Mouse (Mus musculus) right cerebral cortex, postnatal 4 days (tissue): ENCODE data around the gene Krtap5-5.
"Not testable (repeated sequence)": the region's sequence is repeated elsewhere in the genome, so short reads cannot be mapped to it uniquely, and the experiment has no call there.

Experiments
- DNase-seq: peaks from one replicate; pipeline ENCODE4 v3.0.0-alpha.2; 2022

Krtap5-5 gene

DNA sequence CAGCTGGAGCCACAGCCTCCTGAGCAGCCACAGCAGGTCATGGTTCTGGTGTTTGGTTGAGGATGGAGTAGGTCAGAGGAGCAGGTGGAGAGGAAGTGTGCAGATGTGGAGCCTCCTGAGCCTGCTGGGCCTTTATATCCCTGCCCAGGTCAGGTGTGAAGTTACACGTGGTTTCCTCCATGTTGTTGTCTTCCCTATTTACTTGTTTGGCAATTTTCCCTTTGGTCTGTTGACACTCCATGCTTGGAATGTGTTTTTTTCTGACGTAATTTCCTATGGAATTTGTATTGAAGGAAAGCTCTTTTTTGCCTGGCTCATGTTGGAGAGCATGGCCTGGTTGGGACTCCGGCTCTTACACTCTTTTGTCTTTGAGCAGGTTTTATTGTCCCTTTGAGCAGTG, at the start of gene Krtap5-5:
Gene Krtap5-5, minus strand, starts transcription at position 101 of the 400 bp plus-strand sequence.
- DNase-seq = not testable (repeated sequence)

DNA sequence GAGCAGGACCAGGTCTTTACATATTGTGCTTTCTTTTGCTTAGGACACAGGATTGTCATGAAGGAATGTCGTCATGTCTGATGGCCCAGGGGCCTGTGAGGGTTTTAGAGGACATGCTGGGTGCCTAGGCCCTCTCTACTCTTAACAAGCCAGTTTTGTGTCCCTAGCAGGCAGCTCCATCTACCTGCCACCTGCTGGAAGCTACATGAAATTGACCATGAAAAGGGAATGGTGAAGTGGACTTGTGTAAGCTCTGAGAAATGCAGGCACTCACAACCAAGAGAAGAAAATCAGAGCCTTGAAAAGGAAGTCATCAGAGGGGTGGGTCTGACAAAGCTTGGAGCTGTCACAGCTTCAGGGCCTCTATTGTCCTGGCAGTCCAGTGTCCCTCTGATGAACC, 49.5 kb upstream of the Krtap5-5 start:
- not testable (repeated sequence) for DNase-seq

DNA sequence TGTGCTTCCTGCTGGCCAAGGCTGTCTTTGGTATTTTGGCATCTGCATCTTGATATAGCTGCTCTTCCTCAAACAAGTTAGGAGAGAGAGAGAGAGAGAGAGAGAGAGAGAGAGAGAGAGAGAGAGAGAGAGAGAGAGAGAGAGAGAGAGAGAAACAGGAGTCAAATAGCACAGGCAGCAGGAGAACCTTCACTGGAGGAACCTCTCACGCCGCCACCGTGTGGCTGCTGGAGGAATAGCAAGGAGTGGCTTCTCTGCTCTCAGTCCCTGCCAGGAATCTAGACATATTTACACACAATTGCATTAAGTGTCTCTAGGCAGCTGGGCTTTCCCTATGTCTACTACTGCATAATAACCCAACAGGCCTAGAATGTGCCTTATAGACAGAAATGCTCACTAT, 48.4 kb upstream of the Krtap5-5 start:
- peak; percentile 79 for DNase-seq

DNA sequence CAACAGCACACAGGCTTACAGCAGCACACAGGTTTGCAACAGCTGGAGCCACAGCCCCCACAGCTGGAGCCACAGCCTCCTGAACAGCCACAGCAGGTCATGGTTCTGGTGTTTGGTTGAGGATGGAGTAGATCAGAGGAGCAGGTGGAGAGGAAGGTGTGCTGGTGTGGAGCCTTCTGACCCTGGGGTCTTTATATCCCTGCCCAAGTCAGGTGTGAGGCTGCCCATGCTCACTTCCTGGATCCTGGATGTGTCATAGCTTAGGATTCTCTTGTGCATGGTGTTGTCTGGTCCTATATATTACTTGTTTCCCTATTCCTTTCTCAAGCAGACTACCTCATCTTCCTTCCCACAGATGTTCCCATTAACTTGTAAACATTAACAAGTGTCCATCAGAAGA, 44.5 kb upstream of the Krtap5-5 start, which contains the start of gene Gm4559:
Gene Gm4559, minus strand, starts transcription at position 101 of the 400 bp plus-strand sequence.
- not testable (repeated sequence) for DNase-seq

DNA sequence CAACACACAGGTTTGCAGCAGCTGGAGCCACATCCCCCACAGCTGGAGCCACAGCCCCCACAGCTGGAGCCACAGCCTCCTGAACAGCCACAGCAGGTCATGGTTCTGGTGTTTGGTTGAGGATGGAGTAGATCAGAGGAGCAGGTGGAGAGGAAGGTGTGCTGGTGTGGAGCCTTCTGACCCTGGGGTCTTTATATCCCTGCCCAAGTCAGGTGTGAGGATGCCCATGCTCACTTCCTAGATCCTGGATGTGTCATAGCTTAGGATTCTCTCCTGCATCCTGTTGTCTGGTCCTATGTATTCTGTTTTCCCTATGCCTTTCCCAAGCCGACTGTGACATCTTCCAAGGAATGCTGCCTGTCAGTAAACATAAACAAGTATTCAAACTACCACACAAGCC, 28.5 kb upstream of the Krtap5-5 start, which contains the start of gene Gm2431:
Gene Gm2431, minus strand, starts transcription at position 101 of the 400 bp plus-strand sequence.
- not testable (repeated sequence) for DNase-seq

DNA sequence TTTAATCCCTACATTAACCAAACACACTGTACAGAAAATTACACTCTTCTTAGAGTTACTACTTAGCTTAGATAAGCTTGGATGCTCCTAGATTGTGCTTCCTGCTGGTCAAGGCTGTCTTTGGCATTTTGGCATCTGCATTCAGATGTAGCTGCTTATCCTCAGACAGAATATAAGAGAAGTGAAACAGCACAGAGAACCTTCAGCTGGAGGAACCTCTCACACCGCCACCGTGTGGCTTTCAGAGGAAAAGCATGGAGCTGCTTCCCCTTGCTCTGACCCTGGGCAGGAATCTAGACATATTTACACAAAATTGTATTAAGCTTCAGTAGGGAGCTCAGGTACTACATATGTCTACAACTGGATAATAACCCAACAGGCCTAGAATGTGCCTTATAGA, 25.7 kb upstream of the Krtap5-5 start:
- peak; percentile 50 for DNase-seq

DNA sequence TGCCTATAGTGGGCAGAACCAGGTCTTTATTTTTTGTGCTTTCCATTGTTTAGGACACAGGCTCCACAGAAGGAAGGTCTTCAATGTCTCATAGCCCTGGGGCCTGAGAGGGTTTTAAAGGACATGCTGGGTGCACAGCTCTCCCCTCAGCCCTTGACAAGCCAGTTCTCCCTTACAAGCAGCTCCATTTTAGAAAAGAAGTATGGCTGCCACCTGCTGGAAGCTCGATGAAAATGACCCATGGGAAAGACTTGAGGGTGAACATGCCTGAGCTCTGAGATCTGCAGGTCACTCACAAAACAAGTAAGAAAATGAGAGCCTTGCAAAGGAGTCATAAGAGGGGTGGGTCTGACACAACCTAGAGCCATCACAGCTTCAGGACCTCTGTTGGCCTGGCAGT, 20.1 kb upstream of the Krtap5-5 start:
- DNase-seq = peak; percentile 36

DNA sequence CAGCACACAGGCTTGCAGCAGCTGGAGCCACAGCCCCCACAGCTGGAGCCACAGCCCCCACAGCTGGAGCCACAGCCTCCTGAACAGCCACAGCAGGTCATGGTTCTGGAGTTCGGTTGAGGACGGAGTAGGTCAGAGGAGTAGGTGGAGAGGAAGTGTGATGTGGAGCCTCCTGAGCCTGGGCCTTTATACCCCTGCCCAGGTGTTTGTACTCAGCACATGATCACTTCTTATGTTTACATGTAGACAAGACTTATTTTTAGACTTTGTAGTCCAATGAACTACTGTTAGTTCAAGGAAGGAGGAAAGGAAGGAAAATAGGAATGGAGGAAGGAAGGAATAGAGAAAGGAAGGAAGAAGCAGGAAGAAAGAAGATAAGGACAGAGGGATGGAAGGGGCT, 11.2 kb upstream of the Krtap5-5 start, which contains the start of gene Gm40460:
Gene Gm40460, minus strand, starts transcription at position 101 of the 400 bp plus-strand sequence.
- DNase-seq = no peak

DNA sequence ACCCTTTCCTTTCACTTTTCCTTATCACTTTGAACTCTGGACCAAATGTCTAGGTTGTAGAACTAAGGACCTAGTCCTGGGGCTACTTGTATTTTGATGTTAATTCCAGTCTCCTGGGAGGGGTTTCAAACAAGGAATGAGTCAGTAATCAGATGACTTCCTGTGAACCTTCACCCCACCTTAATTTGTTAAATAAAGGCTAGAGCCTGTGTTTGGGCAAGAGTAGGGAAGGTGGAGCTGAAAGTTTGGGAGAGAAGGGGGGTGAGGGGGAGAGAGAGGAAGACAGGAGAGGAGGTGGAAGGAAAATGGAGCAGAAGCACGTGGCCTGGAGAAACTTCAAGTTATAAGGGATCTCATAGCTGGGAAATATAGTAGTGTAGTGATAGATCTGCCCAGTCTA, 1.8 kb upstream of the Krtap5-5 start:
- no peak for DNase-seq

DNA sequence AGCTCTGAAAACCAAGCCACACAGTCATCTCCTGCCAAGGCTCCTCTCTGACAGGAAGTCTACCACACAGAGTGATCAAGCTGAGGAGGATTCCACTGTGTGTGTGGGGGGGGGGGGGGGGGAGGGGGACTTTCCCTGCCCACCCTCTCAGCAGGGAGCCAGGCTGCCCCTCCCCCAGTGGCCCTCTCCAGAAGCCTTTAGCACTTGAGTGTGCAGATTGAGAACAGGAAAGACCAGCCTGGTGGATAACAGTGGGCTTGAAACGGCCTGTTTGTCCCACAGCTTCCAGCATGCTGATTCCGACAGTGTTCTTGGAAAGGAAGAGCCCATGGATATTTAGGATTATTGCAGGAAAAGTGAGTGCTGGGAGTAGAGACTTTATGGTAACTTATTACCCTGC, 5.3 kb downstream of the Krtap5-5 start:
- DNase-seq = no peak

DNA sequence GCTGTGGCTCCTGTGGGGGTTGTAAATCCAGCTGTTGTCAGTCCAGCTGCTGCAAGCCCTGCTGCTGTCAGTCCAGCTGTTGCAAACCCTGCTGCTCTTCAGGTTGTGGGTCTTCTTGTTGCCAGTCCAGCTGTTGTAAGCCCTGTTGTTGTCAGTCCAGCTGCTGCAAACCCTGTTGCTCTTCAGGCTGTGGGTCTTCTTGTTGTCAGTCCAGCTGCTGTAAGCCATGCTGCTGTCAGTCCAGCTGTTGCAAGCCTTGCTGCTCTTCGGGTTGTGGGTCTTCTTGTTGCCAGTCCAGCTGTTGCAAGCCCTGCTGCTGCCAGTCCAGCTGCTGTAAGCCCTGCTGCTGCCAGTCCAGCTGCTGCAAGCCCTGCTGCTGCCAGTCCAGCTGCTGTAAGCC, 17.6 kb downstream of the Krtap5-5 start:
- DNase-seq = not testable (repeated sequence)

DNA sequence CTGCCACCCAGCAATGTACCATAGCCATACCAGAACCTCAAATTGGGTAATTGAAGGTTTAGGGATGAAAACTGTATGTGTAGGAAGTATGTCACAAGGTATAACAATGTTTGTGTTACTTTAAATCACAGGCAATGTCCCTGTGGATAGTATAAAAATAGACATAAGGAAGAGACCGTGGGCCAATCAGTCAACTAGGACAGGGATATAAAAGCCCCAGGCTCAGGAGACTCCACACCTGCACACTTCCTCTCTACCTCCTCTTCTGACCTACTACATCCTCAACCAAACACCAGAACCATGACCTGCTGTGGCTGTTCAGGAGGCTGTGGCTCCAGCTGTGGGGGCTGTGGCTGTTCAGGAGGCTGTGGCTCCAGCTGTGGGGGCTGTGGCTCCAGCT, 18.2 kb downstream of the Krtap5-5 start, which contains the start of gene Gm7579:
Gene Gm7579, plus strand, starts transcription at position 301 of the 400 bp plus-strand sequence.
- DNase-seq = no peak

DNA sequence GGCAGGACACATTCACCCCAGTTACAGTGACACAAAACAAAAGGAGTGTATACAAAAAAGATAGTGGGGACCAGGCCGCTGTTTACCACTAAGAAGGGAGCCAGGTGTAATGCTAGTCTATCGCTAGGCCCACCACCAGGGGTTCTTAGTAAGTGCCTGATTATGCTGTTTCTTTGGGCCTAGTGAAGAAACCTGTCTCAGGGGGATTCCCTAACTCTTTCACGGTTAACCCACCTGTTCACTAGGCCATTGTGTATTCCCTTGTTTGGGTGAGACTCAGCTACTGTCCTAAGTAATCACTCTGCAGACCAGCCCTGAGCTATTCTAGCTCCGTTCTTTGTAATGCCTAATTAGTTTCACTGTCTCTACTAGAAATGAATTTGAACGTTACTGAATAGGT, 22.9 kb downstream of the Krtap5-5 start:
- DNase-seq = not testable (repeated sequence)

DNA sequence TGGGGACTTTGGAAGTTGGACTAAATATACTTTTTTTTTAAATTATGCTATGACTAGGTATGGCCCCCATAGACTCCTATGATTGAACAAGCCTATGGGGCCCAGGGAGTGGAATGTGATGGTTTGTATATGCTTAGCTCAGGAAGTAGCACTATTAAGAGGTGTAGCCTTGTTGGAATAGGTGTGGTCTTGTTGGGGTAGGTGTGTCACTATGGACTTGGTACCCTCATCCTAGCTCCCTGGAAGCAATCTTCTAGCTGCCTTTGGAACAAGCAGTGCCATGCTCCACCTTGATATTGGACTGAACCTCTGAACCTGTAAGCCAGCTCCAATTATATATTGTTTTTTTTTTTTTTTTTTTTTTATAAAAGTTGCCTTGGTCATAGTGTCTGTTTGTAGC, 24.3 kb downstream of the Krtap5-5 start:
- DNase-seq = no peak

DNA sequence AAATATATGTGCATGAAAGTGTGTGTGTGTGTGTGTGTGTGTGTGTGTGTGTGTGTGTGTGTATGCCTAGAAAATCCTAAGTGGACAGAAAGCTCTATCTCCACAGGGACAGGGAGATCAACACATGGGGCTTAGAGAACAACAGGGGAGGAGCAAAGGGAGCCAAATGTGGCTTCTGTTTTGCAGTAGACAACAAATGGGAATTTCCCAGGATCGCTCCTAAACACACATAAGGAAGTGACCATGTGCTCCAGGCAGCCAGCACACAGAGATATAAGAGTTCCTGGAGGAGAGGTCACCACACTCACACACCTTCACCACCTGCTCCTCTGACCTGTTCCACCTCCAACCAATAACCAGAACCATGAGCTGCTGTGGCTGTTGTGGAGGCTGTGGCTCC, 28.7 kb downstream of the Krtap5-5 start, which contains the start of gene Krtap5-3:
Gene Krtap5-3, plus strand, starts transcription at position 301 of the 400 bp plus-strand sequence.
- no peak for DNase-seq

DNA sequence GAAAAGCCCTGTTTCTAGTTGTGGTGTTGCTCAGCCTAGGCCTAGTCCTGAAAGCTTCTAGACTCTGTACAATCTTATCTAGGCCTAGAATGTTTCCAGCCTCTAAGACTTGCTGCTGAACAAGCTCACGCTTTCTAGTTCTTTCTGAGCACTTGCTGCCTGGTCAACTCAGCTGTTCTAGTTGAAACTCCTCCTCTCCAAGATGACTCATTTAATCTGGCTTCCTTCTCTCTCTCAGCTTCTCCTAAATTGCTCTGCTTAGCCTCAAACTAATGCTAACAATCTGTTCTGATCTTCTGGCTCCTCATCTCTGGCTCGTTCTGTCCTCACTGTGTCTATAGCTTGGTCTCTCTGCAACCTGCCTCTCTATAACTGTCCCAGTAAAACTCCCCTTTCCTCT, 31.0 kb downstream of the Krtap5-5 start:
- no peak for DNase-seq

DNA sequence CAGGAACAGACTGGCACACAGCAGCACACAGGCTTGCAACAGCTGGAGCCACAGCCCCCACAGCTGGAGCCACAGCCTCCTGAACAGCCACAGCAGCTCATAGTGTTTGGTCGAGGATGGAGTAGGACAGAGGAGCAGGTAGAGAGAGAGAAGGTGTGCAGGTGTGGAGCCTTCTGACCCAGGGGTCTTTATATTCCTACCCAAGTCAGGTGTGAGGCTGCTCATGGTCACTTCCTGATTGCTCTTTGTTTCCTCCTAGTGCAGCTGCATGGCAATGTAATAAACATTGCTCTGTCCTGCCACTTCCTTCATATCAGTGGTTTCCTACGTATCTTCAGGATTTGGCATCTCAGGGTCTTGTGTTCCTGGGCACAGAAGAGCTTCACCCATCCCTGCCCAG, 39.5 kb downstream of the Krtap5-5 start, which contains the start of gene Gm10153:
Gene Gm10153, minus strand, starts transcription at position 101 of the 400 bp plus-strand sequence.
- DNase-seq = no peak

DNA sequence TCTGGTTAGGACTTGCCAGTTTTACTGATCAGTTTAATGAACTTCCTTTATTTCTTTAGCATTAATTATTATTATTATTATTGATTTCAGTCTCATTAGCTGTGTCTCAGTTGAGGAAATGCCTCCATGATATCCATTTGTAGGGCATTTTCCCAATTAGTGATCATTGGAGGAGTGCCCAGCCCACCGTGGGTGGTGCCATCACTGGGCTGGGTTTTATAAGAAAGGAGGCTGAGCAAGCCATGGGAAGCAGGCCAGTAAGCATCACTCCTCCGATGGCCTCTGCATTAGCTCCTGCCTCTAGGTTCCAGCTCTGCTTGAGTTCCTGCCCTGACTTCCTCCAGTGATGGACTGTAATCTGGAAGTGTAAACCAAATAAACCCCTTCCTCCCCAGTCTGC, 41.6 kb downstream of the Krtap5-5 start:
- DNase-seq = no peak

DNA sequence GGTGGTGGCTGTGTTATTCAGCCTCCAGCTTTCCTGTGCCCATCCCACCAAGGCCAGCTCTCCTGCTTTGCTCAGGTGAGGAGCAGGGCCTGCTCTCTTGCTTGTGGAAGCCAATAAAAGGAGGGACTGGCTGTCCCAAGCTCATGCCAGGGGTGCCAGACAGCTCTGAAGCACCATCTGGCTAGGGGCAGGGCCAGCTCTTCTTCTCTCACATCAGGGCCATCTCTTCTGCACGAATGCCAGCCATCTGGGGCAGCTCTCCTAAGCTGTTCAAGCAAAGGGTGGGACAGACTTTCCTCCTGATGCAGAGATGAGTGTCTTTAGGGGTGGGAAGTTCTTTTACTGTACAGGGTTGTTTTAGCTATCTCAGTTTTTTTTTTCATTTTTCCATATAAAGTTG, 48.8 kb downstream of the Krtap5-5 start:
- no peak for DNase-seq
